Comparison of ENCODE assay signal across 21 mouse cellular contexts in genomic region chr12:71839653-71840052, GRCm38 (mm10). TPM values are rescaled to one million over a fixed set of nuclear protein-coding genes. Genes with fewer than 3 reads are reported as not detected.
DNase-seq lines count a peak whose midpoint lies in the region; ATAC-seq and TF ChIP-seq lines count a peak whose summit lies in the region.
"Had no signal": no experiment of that assay in that cellular context is flagged by ENCODE, and none has a peak within 500 bp of the region (broad histone marks: within the 10 kb centered on the region; RNA-seq: fewer than 3 reads in every experiment).

No protein-coding gene starts in this region.

- no peak for TF ChIP-seq CTCF in gastrocnemius, adult 2 months (IDR thresholded peaks at IDR 0.05)
- TF ChIP-seq CTCF in layer of hippocampus, adult 2 months (conservative IDR thresholded peaks at IDR 0.05) = no peak
- TF ChIP-seq CTCF in liver, postnatal 0 days (IDR thresholded peaks at IDR 0.05; ENCODE audit: low read depth) = no peak

- no peak overlapping the region for H3K4me2 ChIP-seq in liver, embryonic 13.5 days
- no peak overlapping the region for H3K4me2 ChIP-seq in liver, postnatal 0 days (ENCODE audit: low read depth, low read length)
- H3K4me2 ChIP-seq: embryonic facial prominence, embryonic 12.5 days; forebrain, embryonic 15.5 days; heart, embryonic 15.5 days; hindbrain, embryonic 14.5 days had no signal

- H3K9me3 ChIP-seq in liver, embryonic 13.5 days (replicated peaks) = no peaks in the 10 kb centered on the region
- no peaks in the 10 kb centered on the region for H3K9me3 ChIP-seq in liver, postnatal 0 days (ENCODE audit: low read length)
- H3K9me3 ChIP-seq: embryonic facial prominence, embryonic 12.5 days; forebrain, embryonic 15.5 days; heart, embryonic 10.5 days; heart, embryonic 15.5 days; hindbrain, embryonic 10.5 days had no signal

- peaks cover 97% of the 10 kb centered on the region for H3K4me1 ChIP-seq in liver, embryonic 13.5 days (replicated peaks)
- H3K4me1 ChIP-seq in liver, postnatal 0 days (ENCODE audit: insufficient read depth) = peaks cover 63% of the 10 kb centered on the region

- H3K27me3 ChIP-seq in liver, embryonic 13.5 days = no peaks in the 10 kb centered on the region
- H3K27me3 ChIP-seq in liver, postnatal 0 days (ENCODE audit: insufficient read depth, low read length) = no peaks in the 10 kb centered on the region
- H3K27me3 ChIP-seq: embryonic facial prominence, embryonic 12.5 days; forebrain, embryonic 15.5 days; heart, embryonic 15.5 days; Patski had no signal

- 66% methylated on average over 3 of the region's 3 CpGs for WGBS in liver, embryonic 13.5 days (ENCODE audit: insufficient replicate concordance)
- 75% methylated on average over 3 of the region's 3 CpGs for WGBS in liver, postnatal 0 days (ENCODE audit: insufficient replicate concordance)

- peak; percentile 52; the same call in 1 of the 2 replicates for ATAC-seq in liver, embryonic 13.5 days (ENCODE audit: low read depth)
- no peak for ATAC-seq in liver, postnatal 0 days
- ATAC-seq: forebrain, embryonic 15.5 days; Patski had no signal

- no peak for TF ChIP-seq EP300 in liver, postnatal 0 days (IDR thresholded peaks at IDR 0.05; ENCODE audit: low read depth)

- no peak overlapping the region for H3K4me3 ChIP-seq in gastrocnemius, adult 2 months
- H3K4me3 ChIP-seq in layer of hippocampus, adult 2 months = no peak overlapping the region
- H3K4me3 ChIP-seq in liver, embryonic 13.5 days (replicated peaks) = no peak overlapping the region
- H3K4me3 ChIP-seq in liver, postnatal 0 days (ENCODE audit: low read depth, low read length) = no peak overlapping the region
- H3K4me3 ChIP-seq: embryonic facial prominence, embryonic 12.5 days; forebrain, embryonic 15.5 days; heart, embryonic 10.5 days; heart, embryonic 15.5 days; hindbrain, embryonic 10.5 days had no signal

- no peak overlapping the region for H3K9ac ChIP-seq in liver, embryonic 13.5 days
- H3K9ac ChIP-seq in liver, postnatal 0 days (replicated peaks) = no peak overlapping the region
- H3K9ac ChIP-seq: embryonic facial prominence, embryonic 12.5 days; forebrain, embryonic 15.5 days; heart, embryonic 15.5 days; hindbrain, embryonic 14.5 days had no signal

- peak overlapping the region; percentile 52; the same call in 1 of the 2 replicates for H3K27ac ChIP-seq in gastrocnemius, adult 2 months
- peak overlapping the region; percentile 56 for H3K27ac ChIP-seq in layer of hippocampus, adult 2 months
- no peak overlapping the region for H3K27ac ChIP-seq in liver, embryonic 13.5 days
- no peak overlapping the region for H3K27ac ChIP-seq in liver, postnatal 0 days (ENCODE audit: low read depth)
- H3K27ac ChIP-seq: embryonic facial prominence, embryonic 12.5 days; forebrain, embryonic 15.5 days; hindbrain, embryonic 10.5 days; hindbrain, embryonic 14.5 days had no signal

- 0 out of 2 replicates have a peak, but pooled peaks cover 6% of the 10 kb centered on the region for H3K36me3 ChIP-seq in liver, embryonic 13.5 days
- H3K36me3 ChIP-seq in liver, postnatal 0 days (replicated peaks; ENCODE audit: insufficient read depth, low read length) = no peaks in the 10 kb centered on the region
- H3K36me3 ChIP-seq: embryonic facial prominence, embryonic 12.5 days; forebrain, embryonic 15.5 days; heart, embryonic 10.5 days; heart, embryonic 15.5 days; hindbrain, embryonic 10.5 days had no signal

- intact Hi-C loops in gastrocnemius, adult 2 months (cut with DNase I) = no loop called here

- no peak for DNase-seq in gastrocnemius, adult 2 months
- no peak for DNase-seq in gastrocnemius, adult 8-10 months (ENCODE audit: low spot score in 2 of 2)
- no peak for DNase-seq in layer of hippocampus, adult 2 months (ENCODE audit: low spot score in 2 of 2)
- no peak for DNase-seq in layer of hippocampus, adult 9-11 months
- DNase-seq in liver, embryonic 13.5 days = no peak
- DNase-seq in liver, postnatal 0 days = no peak
- peak; percentile 36 for DNase-seq in ZHBTc4 (ENCODE audit: low read depth, low spot score)
- DNase-seq in adrenal gland, adult 2 months = no peak
- DNase-seq: adrenal gland, adult 8-10 months; adrenal gland, postnatal 36 days; cerebellum, adult 8-10 months; cerebellum, postnatal 25 days; gastrocnemius, postnatal 25 days; heart, postnatal 14 days had no signal

RNA-seq across cellular contexts. Expression of gene Daam1, which starts 8.8 kb away (rescaled TPM):
- 10 to 100 TPM in 1 of 2 experiments, 1 to 10 TPM in 1; 8.0 to 12.8 TPM for total RNA-seq in gastrocnemius, adult 2 months (2021)
- 10 to 100 TPM in 1 of 4 experiments, 1 to 10 TPM in 3; 7.7 to 10.4 (median 8.8) TPM for total RNA-seq in gastrocnemius, adult 8-10 months (2022)
- total RNA-seq in layer of hippocampus, adult 2 months (2021) = 10 to 100 TPM; 64.9 to 69.3 TPM
- polyA plus RNA-seq in liver, embryonic 13.5 days (2015; fragmentation: Nextera tagmentation; extraction: Ambion mirVana) = 8.8 and 11.1 TPM in 2 replicates
- polyA plus RNA-seq in liver, postnatal 0 days (2015; fragmentation: Nextera tagmentation; extraction: Ambion mirVana) = 3.6 and 4.5 TPM in 2 replicates
- 10 to 100 TPM; 21.0 to 22.3 TPM for total RNA-seq in adrenal gland, adult 2 months (2021)
- 1.7 and 2.3 TPM in 2 replicates for polyA plus RNA-seq in adrenal gland, adult 2 months (2012; rRNA removed)

Comparison
In these comparisons a context has a peak if more than half of its experiments do, and no peak if none do; other contexts are left out.
1. H3K27ac ChIP-seq: peak in gastrocnemius, adult 2 months (single experiment) and layer of hippocampus, adult 2 months (single experiment); none in liver, embryonic 13.5 days (single experiment) and liver, postnatal 0 days (single experiment).